Mouse (Mus musculus) layer of hippocampus, adult 9-11 months (tissue): ENCODE results near the gene Ppp4c.

Experiments used
- DNase-seq: peaks from one replicate; pipeline ENCODE4 v3.0.0; 2022

Gene Ppp4c

GRCm38 (mm10) chr7:126791851-126792720 lies at the start of gene Ppp4c:
TSS of gene Ppp4c (minus strand) at chr7:126792496.
- peak; percentile 96 for DNase-seq

DNA sequence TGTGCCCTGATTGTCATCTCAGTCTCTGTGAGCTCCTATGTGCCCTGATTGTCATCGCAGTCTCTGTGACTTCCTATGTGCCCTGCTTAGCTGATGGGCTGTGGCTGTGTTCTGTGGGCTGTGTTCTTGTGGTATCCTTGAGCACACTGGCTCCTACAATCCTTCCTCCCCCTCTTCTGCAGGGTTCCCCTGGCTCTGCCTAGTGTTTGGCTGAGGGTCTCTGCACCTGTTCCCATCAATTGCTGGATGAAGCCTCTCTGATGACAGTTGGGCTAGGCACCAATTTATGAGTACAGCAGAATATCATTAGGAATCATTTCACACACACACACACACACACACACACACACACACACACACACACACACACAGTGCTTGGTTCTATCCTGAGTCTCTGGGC lies 41.0 kb upstream of the Ppp4c start:
- DNase-seq = no peak

GRCm38 (mm10) chr7:126832036-126832598 lies 39.8 kb upstream of the Ppp4c start:
- DNase-seq = peak; percentile 68

GRCm38 (mm10) chr7:126831539-126831938 lies 39.2 kb upstream of the Ppp4c start, which contains the start of gene 4930451I11Rik:
TSS of gene 4930451I11Rik (minus strand) at chr7:126831639.
- DNase-seq = no peak

DNA sequence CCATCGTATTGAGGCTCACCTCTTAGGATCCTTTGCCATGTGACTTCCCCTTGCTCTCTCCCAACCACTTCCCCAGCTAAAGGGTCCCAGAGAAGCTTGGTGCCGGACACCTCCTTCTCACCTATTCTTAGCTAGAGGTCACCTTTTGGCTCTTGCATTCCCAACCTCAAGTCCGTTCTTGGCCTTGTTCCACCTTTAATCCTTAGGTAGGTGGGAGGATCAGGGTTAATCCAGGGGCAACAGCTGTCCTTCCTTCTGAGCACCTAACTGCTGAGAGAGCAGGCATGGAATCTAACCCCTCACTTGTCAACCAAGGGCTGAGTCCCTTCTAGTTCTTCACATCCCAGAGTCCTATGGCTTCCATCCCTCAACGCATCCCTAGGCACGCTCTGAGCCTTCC lies 33.7 kb upstream of the Ppp4c start:
- DNase-seq = no peak

- no peak for DNase-seq
These were observed 33.1 kb upstream of the Ppp4c start for GRCm38 (mm10) chr7:126825403-126825802.

DNA sequence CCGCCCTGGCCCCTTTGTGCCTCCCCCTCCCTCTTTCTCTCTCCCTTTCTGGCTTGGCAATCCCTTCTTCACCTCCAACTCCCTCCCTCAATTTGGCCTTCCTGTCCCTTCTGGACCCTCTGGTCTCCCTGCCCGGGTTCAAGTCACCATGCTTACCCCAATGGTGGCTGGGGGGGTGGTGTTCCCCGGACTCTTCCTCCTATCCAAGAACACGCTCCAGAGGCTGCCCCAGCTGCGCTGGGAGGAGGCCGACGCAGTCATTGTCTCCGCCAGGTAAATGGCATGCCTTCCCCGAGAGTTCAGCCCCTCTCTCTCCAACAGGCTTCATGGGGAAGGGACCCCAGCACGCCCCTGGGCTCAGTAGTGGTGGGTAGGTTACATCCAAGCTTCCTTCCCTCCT lies 31.6 kb upstream of the Ppp4c start:
- no peak for DNase-seq

DNA sequence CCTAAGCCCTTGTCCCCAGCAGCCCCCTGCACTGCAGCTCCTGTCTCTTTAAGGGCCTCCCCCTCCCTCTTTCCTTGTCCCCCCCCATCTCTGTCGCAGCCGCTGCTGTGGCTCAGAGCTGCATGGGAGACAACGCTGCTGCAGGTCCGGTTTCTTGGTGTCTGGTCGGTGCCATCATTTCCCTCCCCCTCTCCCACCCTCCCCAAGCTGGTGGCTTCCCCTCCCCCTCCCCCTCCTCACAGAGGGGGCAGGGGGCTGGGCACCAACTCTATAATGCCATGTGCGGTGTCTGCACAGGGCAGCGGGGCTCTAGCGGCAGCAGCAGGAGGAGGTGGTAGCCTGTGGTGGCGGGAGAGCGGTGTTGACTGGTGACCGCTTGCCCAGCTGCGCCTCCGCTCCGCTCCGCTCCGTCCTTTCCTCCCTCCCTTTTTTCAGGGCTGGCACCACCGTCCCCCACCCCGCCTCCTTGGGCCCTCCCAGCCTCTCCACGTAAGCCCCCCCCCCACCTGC lies 31.0 kb upstream of the Ppp4c start:
- DNase-seq = no peak

GRCm38 (mm10) chr7:126822741-126823140 lies 30.4 kb upstream of the Ppp4c start:
- no peak for DNase-seq

DNA sequence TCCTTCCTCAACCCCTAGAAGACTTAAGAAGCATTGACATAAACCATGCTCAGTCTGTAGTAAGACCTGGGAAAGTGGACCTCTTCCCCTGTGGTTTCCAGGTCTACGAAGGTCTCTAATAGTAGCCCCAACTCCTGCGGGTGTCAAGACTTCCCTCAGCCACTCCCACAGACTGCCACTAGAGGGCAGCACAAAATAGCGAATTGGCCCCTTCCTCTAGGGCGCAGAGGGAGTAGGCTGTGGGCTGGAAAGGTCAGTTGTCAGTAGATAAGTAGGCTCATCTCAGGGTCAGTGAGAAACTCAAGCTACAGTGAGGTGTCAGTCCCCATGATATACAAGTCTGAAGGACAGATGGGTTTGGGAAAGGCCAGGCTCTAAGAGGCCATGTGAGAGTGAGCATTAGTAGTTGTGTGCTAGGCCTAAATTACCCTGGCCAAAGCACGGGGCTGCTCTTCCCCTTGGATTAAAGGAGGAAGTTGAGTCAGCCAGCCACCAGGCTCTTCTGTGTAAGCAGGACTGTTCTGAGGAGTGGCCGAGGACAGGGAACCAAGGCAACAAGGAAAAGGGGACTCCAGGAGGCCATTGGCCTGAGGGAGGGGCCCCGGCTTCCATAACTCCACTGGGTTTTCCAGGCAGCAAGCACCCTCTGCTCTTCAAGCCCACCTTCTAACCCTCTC lies 29.7 kb upstream of the Ppp4c start:
- DNase-seq = peak; percentile 66

DNA sequence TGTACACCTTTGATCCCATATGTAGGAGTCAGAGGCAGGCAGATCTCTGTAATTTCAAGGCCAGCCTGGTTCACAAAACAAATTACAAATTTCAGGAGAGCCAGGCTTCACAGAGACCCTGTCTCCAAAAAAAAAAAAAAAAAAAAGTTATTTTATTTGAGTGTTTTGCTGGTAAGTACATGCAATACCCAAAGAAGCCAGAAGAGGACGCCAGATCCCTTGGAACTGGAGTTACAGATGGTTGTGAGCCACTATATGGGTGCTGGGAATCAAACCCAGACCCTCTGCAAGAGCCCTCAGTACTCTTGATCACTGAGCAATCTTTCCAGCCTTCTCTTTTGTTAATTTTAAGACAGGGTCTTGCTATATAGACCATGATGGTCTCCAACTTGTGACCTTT lies 26.5 kb upstream of the Ppp4c start:
- no peak for DNase-seq

DNA sequence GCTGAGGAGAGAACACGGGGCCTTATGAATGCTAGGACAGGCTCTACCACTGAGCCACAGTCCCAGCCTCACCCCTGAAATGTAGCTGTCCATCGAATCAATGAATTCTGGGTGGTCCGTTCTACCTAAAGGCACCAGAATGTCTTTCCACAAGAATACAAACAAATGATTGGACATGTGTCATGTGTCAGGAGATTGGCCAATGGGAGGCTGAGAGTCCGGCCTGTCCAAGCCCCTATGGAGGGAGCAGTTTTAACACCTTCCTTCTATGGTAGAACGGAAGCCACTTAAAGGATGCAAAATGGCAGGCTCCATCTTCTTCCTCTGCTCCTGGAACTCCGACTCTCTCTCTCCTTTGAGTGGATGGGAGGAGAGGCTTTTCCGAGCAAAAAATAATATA lies 25.3 kb upstream of the Ppp4c start:
- DNase-seq = no peak

- DNase-seq = no peak
These were observed 24.2 kb upstream of the Ppp4c start for GRCm38 (mm10) chr7:126816494-126816893.

DNA sequence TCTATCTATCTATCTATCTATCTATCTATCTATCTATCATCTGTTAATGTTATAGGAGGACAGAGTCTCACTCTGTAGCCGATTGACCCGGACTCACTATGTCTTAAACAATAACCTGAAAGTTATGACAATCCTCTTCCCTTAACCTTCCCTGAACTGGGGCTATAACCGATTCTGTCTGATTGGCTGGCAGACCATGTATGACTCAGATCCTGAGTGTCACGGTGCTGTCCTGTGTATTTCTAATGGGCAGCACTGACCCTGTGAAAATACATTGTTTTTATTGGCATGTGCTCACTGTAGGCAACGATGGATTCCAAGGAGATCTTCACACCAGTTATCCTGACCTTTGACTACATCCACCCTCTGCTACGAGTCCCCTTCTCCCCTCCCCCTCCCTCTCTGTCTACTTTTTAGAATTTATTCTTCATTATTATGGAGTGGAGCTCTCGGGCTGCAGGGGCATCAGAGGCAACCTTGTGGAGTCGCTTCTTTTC lies 23.5 kb upstream of the Ppp4c start:
- no peak for DNase-seq

- DNase-seq = no peak
These were observed 17.6 kb upstream of the Ppp4c start for GRCm38 (mm10) chr7:126809723-126810369.

GRCm38 (mm10) chr7:126808703-126809455 lies 16.6 kb upstream of the Ppp4c start:
- peak; percentile 88 for DNase-seq

DNA sequence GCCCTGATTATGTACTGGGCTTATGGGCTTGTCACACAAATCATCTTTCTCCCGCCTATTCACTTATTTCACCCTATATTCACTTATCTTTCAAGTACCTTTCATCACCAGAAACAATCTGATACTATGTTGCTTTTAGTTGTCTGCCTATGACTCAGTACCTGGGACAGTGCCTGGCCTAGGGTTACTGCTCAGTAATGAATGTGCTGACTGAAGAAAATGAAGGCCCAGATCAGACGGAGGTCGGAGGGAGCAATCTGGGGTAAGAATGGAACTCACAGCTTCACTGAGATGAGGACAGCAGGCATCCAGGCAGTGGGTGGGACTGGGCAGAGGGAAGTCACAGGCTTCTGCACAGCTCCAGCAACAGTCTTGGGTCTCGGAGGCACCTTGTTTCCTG lies 15.1 kb upstream of the Ppp4c start:
- DNase-seq = no peak

- DNase-seq = no peak
These were observed 14.7 kb upstream of the Ppp4c start for GRCm38 (mm10) chr7:126806956-126807355.

GRCm38 (mm10) chr7:126803751-126804150 lies 11.5 kb upstream of the Ppp4c start:
- no peak for DNase-seq

DNA sequence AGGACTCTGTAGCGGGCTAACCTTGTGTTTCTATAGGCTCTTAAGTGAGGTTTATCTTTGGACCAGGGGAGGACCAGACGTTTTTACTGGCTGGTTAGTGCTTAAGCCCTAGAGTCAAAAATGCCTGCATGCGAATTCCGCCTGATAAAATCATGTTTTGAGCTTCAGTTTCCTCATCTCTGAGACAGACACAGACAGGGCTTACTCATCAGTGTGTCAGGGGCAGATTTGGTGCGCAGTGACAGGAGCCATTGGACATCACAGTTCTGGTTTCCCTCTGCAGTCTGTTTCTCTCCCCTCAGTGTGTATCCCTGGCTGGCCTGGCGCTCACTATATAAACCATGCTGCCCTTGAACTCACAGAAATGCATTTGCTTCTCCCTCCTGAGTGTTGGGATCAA lies 10.9 kb upstream of the Ppp4c start:
- DNase-seq = no peak

GRCm38 (mm10) chr7:126802134-126802889 lies 10.0 kb upstream of the Ppp4c start:
- DNase-seq = no peak

DNA sequence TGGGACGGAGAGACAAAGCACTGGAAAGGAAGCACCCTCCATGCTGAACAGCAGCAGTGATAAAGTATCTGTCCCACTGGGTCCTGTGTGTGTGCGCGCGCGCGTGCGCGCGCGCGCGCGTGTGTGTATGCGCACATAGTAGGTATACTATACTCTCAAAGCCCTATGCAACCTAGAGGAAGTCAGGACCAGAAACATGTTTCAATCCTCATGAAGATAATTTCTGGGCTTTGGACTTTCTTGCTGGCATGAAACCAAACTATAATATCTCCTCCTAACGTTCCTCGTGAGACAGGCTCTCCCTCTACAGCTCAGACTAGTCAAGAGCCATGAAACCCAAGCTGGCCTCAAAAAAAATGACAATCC lies 8.7 kb upstream of the Ppp4c start:
- DNase-seq = no peak
